Mouse (Mus musculus) liver, embryonic 14.5 days (tissue): ENCODE data around the gene Ptpra. TPM values are rescaled to one million over a fixed set of nuclear protein-coding genes. Genes with fewer than 3 reads are reported as not detected.

Experiments
- ATAC-seq: fragments of 200-750 bp; cut with Nextera tagmentation; 2 replicates; pipeline ENCODE4 v1.8.0; 2017; ENCODE audit warnings: moderate number of reproducible peaks, mild to moderate bottlenecking, moderate library complexity; ENCODE audit not compliant: insufficient read depth
- DNase-seq, 3 experiments: peaks; one replicate each; pipeline ENCODE4 v3.0.0-alpha.2; 2012 to 2013; ENCODE audit warnings: low read depth in 3 of 3, low spot score in 3 of 3
- H3K27ac ChIP-seq: fragments of 300-500 bp; sonication (generic); 2 replicates; pipeline ENCODE4 v1.5.1; 2014; ENCODE audit warnings: moderate library complexity, mild to moderate bottlenecking, control low read depth, inconsistent platforms
- H3K27me3 ChIP-seq: fragments of 300-500 bp; sonication (generic); 2 replicates; pipeline ENCODE4 v1.6.1; 2014; ENCODE audit warnings: mild to moderate bottlenecking, low read length, moderate library complexity; ENCODE audit not compliant: control insufficient read depth, insufficient read depth
- H3K36me3 ChIP-seq: fragments of 300-500 bp; sonication (generic); replicated peaks from 2 replicates; pipeline ENCODE4 v1.6.1; 2014; ENCODE audit warnings: low read depth; ENCODE audit not compliant: control insufficient read depth, insufficient read depth
- H3K4me1 ChIP-seq, 2 experiments: fragments of 200-500 bp in 1 of 2; fragments of 300-500 bp in 1 of 2; sonication (generic) in 1 of 2; replicated peaks; 2 replicates each; pipeline ENCODE4 v1.6.1; 2012 to 2014; ENCODE audit warnings: antibody characterized with exemption in 1 of 2, inconsistent platforms in 1 of 2, low read length in 1 of 2; ENCODE audit not compliant: control insufficient read depth in 2 of 2, insufficient read depth in 2 of 2
- H3K4me2 ChIP-seq: fragments of 300-500 bp; sonication (generic); 2 replicates; pipeline ENCODE4 v1.6.1; 2014; ENCODE audit warnings: low read depth, mild to moderate bottlenecking, control low read depth, moderate library complexity
- H3K4me3 ChIP-seq, 2 experiments: fragments of 200-500 bp in 1 of 2; fragments of 300-500 bp in 1 of 2; sonication (generic) in 1 of 2; 2 replicates each; pipeline ENCODE4 v1.5.1; 2012 to 2014; ENCODE audit warnings: low read depth in 2 of 2, low read length in 2 of 2, mild to moderate bottlenecking in 2 of 2, control low read depth in 1 of 2, inconsistent platforms in 1 of 2, moderate library complexity in 1 of 2; ENCODE audit not compliant: insufficient read depth in 1 of 2
- H3K9ac ChIP-seq: fragments of 300-500 bp; sonication (generic); replicated peaks from 2 replicates; pipeline ENCODE4 v1.6.1; 2014; ENCODE audit warnings: mild to moderate bottlenecking, control low read depth, moderate library complexity
- H3K9me3 ChIP-seq: fragments of 300-500 bp; sonication (generic); 2 replicates; pipeline ENCODE4 v1.6.1; 2016; ENCODE audit warnings: low read length, mixed read lengths; ENCODE audit not compliant: control insufficient read depth
- CTCF ChIP-seq: IDR thresholded peaks from 2 replicates; pipeline ENCODE4 v1.5.1; 2016; ENCODE audit warnings: antibody characterized with exemption, low read depth, control low read depth
- EP300 ChIP-seq: IDR thresholded peaks from 2 replicates; pipeline ENCODE4 v1.6.1; 2016; ENCODE audit warnings: antibody characterized with exemption, low read depth
- WGBS: fragments of 180-500 bp; shearing (Covaris S2); extraction: QIAGEN DNeasy Blood & Tissue Kit; methylation state at CpG from one replicate; pipeline ENCODE4 v1.1.7; 2014; ENCODE audit not compliant: insufficient replicate concordance; 5-methylcytosine and 5-hydroxymethylcytosine counted together
- polyA plus RNA-seq, 2 experiments: library from polyadenylated mRNA; depleted of rRNA in 1 of 2; stranded (reverse) in 1 of 2; unstranded in 1 of 2; fragments of >200 nt; fragmentation: Nextera tagmentation in 1 of 2; extraction: Ambion mirVana in 1 of 2; gene quantifications; 2 replicates each; pipeline versions ENCODE4 v1.2.1 to v1.2.3; 2012 to 2014

The Ptpra gene
- polyA plus RNA-seq, 2 experiments, result 19.3 to 29.6 TPM

DNA sequence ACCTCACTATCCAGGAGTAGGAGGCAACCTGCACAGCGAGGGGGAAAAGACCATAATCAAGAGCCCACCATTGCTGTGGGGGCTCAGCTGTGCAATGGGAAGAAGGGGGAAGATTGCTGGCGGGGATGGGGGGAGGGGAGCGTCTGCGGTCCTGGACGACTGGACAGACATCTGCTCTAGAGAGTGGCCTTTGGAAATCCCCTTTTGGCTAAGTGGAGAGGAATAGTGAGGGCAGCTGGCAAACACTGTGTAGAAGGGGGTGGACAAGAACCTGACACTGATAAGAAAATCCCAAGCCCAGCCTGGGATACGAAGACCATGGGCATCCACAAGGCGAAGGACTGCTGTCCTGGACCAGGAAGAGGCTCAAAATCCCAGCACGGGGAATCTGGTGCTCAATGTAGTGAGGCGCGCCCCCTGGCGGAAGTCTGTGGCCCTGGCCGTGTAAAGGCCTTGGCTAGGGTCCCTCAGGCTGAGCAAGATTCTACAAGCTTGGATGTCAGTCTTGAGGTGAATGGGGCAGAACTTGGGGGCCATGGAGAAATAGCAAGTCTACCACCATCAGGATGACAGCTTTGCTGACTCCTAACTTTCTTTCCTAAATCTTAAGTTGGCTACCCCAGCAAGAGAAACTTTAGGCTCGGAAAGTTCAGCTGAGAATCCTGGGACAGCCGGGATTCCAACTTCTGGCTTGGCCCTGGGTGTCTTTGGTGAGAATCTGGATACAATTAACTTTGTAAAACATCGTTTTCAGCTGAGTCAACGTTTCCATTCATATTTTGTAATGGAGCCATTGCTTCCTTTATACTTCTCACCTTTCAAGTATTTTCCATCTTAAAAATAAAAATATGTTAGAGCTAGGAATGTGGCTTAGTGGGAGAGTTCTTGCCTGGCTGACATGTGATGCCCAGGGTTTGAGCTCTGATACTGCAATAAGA, 38.3 kb upstream of the Ptpra start:
- Histone ChIP-seq H3K27ac (no peak overlapping the region), H3K4me3 (no peak overlapping the region), H3K4me1 (no peaks in the 10 kb centered on the region), H3K4me2 (no peak overlapping the region), H3K27me3 (no peaks in the 10 kb centered on the region), H3K9me3 (no peaks in the 10 kb centered on the region), H3K9ac (no peak overlapping the region), H3K36me3 (no peaks in the 10 kb centered on the region)
- peak in 2 of 3 experiments; percentile 20 to 31 for DNase-seq
- TF ChIP-seq CTCF (peak; percentile 94), EP300 (no peak)
- 27% methylated on average over 16 of the region's 16 CpGs for WGBS
- ATAC-seq, result no peak

DNA sequence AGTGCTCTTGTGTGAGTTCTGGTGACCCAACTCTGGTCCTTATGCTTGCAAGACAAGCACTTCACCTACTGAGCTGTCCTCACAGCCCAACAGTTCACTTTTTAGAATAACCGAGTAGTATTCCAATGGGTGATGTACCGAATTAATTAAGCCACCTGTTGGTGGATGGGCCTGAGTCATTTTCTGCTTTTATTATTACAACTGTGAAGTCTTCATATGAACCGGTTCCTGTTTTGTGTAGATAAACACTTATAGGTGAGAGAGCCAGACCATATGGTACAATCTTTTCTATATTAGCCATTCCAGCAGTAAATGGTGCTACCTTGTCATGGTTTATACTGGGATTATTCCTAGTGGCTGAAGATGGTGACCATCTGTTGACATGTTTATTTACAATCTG, 37.3 kb upstream of the Ptpra start:
- H3K27ac ChIP-seq, result no peak overlapping the region
- 58% methylated on average over 3 of the region's 3 CpGs for WGBS

DNA sequence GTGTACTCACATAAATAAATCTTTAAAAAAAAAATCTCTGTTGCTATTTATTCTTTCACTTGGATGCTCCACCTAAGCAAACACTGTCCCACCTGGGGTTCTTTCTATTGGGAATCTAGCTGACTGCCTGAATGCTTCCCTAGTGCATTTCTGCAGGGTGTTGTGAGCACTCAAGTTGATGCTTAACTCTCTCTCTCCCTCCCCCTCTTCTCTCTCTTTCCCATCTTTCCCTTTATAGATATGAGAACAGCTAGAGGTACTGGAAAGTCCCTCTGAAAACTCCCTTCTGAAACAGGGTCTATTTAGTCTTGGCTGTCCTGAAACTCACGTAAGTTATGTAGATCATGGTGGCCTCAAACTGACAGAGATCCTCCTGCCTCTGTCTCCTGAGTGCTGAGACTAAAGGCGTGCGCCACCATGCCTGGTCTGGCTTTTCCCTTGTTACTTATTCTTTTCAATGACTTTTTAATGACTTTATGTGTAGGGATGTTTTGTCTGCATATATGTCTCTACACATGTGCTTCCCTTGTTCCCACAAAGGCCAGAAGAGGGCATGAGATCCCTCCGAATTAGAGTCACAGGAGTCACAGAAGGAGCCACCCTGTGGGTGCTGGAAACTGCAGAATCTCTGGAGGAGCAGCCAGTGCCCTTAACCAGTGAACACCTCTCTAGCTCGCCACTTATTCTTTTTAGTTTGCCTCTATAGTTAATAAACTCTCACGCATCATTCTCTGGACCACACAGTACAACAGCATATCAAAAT, 35.8 kb upstream of the Ptpra start:
- Histone ChIP-seq H3K27me3 (no peaks in the 10 kb centered on the region), H3K36me3 (no peaks in the 10 kb centered on the region), H3K4me1 (no peaks in the 10 kb centered on the region), H3K4me3 (no peak overlapping the region), H3K4me2 (no peak overlapping the region), H3K9ac (no peak overlapping the region), H3K9me3 (no peaks in the 10 kb centered on the region), H3K27ac (no peak overlapping the region)
- WGBS, result 59% methylated on average over 6 of the region's 6 CpGs
- ATAC-seq (no peak), DNase-seq (no peak)
- TF ChIP-seq CTCF (peak; percentile 38; the same call in 1 of the 2 replicates), EP300 (no peak)

More for the DNA sequence above, 37.3 kb upstream of the Ptpra start:
- Histone ChIP-seq H3K4me2 (no peak overlapping the region), H3K9ac (no peak overlapping the region), H3K36me3 (no peaks in the 10 kb centered on the region), H3K9me3 (no peaks in the 10 kb centered on the region), H3K4me1 (no peaks in the 10 kb centered on the region), H3K4me3 (no peak overlapping the region), H3K27me3 (no peaks in the 10 kb centered on the region)
- no peak for TF ChIP-seq CTCF
- TF ChIP-seq EP300, result no peak
- ATAC-seq, result no peak
- no peak for DNase-seq

DNA sequence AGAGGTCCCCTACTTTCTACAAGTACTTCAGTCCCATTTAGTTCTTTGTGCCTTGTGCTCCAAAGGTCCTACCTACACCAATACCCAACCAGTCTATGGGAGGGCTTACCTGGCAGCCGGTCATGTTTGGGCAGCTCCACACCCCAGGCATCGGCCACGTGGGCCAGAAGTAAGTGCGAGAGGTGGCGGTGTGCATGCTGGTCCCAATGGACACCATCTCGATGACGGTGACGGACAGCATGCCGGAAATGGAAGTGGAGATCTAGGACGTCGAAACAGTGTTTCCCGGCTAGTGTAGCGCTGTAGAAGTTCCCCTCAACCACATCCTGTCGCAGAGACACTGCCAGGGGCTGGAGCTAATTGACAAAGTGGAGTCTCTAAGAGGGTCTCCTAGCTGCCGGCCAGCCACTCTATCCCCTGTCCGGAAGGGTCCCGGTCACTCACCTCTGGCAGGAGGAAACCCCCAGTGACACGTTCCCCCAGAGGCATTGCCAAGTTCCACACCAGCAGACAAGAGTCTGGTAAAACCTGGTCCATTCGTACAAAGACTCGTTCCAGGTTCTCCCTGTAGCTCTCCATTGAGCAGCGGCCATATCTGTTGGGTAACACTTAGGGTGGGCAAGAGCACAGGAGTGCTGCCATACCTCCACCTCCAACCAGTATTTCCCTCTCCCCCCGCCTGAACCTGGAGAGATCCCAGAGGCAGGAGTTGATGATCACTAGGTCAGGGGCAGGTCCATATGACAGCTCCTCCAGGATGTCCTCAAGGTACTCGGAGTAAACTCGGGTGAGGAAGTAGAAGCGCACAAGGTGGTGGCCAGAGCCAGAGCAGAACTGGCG, 28.1 kb upstream of the Ptpra start:
- H3K9ac ChIP-seq, result no peak overlapping the region
- no peak overlapping the region for H3K27ac ChIP-seq
- no peak for TF ChIP-seq EP300
- TF ChIP-seq CTCF, result no peak
- H3K4me1 ChIP-seq, result peaks cover 10 to 11% of the 10 kb centered on the region in 2 experiments
- ATAC-seq (no peak), DNase-seq (no peak)
- WGBS, result 82% methylated on average over 26 of the region's 26 CpGs
- no peak overlapping the region for H3K4me2 ChIP-seq
- no peaks in the 10 kb centered on the region for H3K36me3 ChIP-seq
- no peaks in the 10 kb centered on the region for H3K27me3 ChIP-seq
- no peak overlapping the region for H3K4me3 ChIP-seq
- no peaks in the 10 kb centered on the region for H3K9me3 ChIP-seq
